Mouse (Mus musculus): ENCODE measurements at regions not wholly inside any gene's neighbourhood (a gene's known extent, or its start where the extent isn't known, plus 50 kb on each side); places are given as distances from the start of the nearest gene placed in this dataset.

- no peak for DNase-seq
Measured at GRCm38 (mm10) chr8:113250264-113250663, 385.1 kb upstream of the Mon1b start.

- DNase-seq, result no peak
Measured at GRCm38 (mm10) chr8:113254076-113254475, 381.3 kb upstream of the Mon1b start.

- no peak for DNase-seq
Measured at GRCm38 (mm10) chr8:113259477-113259876, 375.9 kb upstream of the Mon1b start.

GRCm38 (mm10) chr8:113263296-113263695 is 372.1 kb upstream of the Mon1b start:
- no peak for DNase-seq

GRCm38 (mm10) chr8:113271262-113271661 is 364.1 kb upstream of the Mon1b start:
- no peak for DNase-seq

- DNase-seq, result peak; percentile 3
Measured at GRCm38 (mm10) chr8:113300273-113300843, 335.0 kb upstream of the Mon1b start.

- no peak for DNase-seq
Measured at GRCm38 (mm10) chr8:113303426-113303825, 332.0 kb upstream of the Mon1b start.

- peak; percentile 14 for DNase-seq
Measured at GRCm38 (mm10) chr8:113317169-113317568, 318.2 kb upstream of the Mon1b start.

GRCm38 (mm10) chr8:113331576-113331975 is 303.8 kb upstream of the Mon1b start:
- DNase-seq, result no peak

GRCm38 (mm10) chr8:113341306-113341705 is 294.1 kb upstream of the Mon1b start:
- no peak for DNase-seq

GRCm38 (mm10) chr8:113361900-113362299 is 273.5 kb upstream of the Mon1b start:
- no peak for DNase-seq

- no peak for DNase-seq
Measured at GRCm38 (mm10) chr8:113364181-113364580, 271.2 kb upstream of the Mon1b start.

- DNase-seq, result no peak
Measured at GRCm38 (mm10) chr8:113383517-113383916, 251.9 kb upstream of the Mon1b start.

- no peak for DNase-seq
Measured at GRCm38 (mm10) chr8:113383974-113384373, 251.4 kb upstream of the Mon1b start.

- DNase-seq, result no peak
Measured at GRCm38 (mm10) chr8:113389504-113389903, 245.9 kb upstream of the Mon1b start.

GRCm38 (mm10) chr8:113390038-113390437 is 245.3 kb upstream of the Mon1b start:
- no peak for DNase-seq

GRCm38 (mm10) chr8:113394319-113394718 is 241.1 kb upstream of the Mon1b start:
- no peak for DNase-seq

GRCm38 (mm10) chr8:113405158-113405557 is 230.2 kb upstream of the Mon1b start:
- DNase-seq, result no peak

- no peak for DNase-seq
Measured at GRCm38 (mm10) chr8:113419352-113419751, 216.0 kb upstream of the Mon1b start.

- DNase-seq, result no peak
Measured at GRCm38 (mm10) chr8:113422651-113423050, 212.7 kb upstream of the Mon1b start.

GRCm38 (mm10) chr8:113439088-113439487 is 196.3 kb upstream of the Mon1b start:
- no peak for DNase-seq

GRCm38 (mm10) chr8:113454022-113454421 is 181.4 kb upstream of the Mon1b start:
- no peak for DNase-seq

- DNase-seq, result no peak
Measured at GRCm38 (mm10) chr8:113464625-113465024, 170.8 kb upstream of the Mon1b start.

- no peak for DNase-seq
Measured at GRCm38 (mm10) chr8:113465156-113465555, 170.2 kb upstream of the Mon1b start.

GRCm38 (mm10) chr8:113466683-113467082 is 168.7 kb upstream of the Mon1b start:
- no peak for DNase-seq
